Mouse (Mus musculus) adrenal gland, postnatal 14 days (tissue): Measurements from ENCODE around the gene Polr3a. TPM values are rescaled to one million over a fixed set of nuclear protein-coding genes. Genes with fewer than 3 reads are reported as not detected.
A peak's percentile ranks its signal among the peaks of the same experiment; 100 is the strongest.
"Not testable (repeated sequence)": the region's sequence is repeated elsewhere in the genome, so short reads cannot be mapped to it uniquely, and the experiment has no call there.

Source experiments
- DNase-seq: peaks from one replicate; pipeline ENCODE4 v3.0.0; 2021; ENCODE audit warnings: mixed read lengths
- total RNA-seq: library from RNA; stranded (reverse); gene quantifications from 2 replicates; pipeline ENCODE4 v1.2.3, GENCODE M21; 2021

The Polr3a gene
- total RNA-seq, 1 experiment from 2014 or later = 17.3 TPM

- no peak for DNase-seq
Observed at GRCm38 (mm10) chr14:24493256-24493655, 6.4 kb upstream of the Polr3a start.

GRCm38 (mm10) chr14:24491266-24491981, 4.6 kb upstream of the Polr3a start:
- no peak for DNase-seq

GRCm38 (mm10) chr14:24490468-24491265, 3.8 kb upstream of the Polr3a start:
- DNase-seq = peak; percentile 97

- not testable (repeated sequence) for DNase-seq
Observed at GRCm38 (mm10) chr14:24489772-24490171, 2.9 kb upstream of the Polr3a start.

- DNase-seq = no peak
Observed at GRCm38 (mm10) chr14:24486241-24486767, 554 bp downstream of the Polr3a start.

GRCm38 (mm10) chr14:24468806-24469205, 18.1 kb downstream of the Polr3a start:
- DNase-seq = peak; percentile 37

- DNase-seq = no peak
Observed at GRCm38 (mm10) chr14:24458191-24458590, 28.7 kb downstream of the Polr3a start.

- not testable (repeated sequence) for DNase-seq
Observed at GRCm38 (mm10) chr14:24443529-24443928, 43.3 kb downstream of the Polr3a start.

Other genes starting within 250 kb of the Polr3a start
- gene Dlg5, start 241.1 kb downstream of the Polr3a start, total RNA-seq = 35.9 and 50.1 TPM in 2 replicates
- gene E330034G19Rik, start 193.8 kb downstream of the Polr3a start, total RNA-seq = not detected in 2 replicates
- gene Rps24, start 67 bp upstream of the Polr3a start, total RNA-seq = 1,469 and 1,693 TPM in 2 replicates